Mouse (Mus musculus) retina, adult 2 months (tissue): ENCODE measurements at regions not wholly inside any gene's neighbourhood (a gene's known extent, or its start where the extent isn't known, plus 50 kb on each side); places are given as distances from the start of the nearest gene placed in this dataset.

ENCODE experiments used
- DNase-seq: peaks from one replicate; pipeline ENCODE4 v3.0.0-alpha.2; 2012; ENCODE audit warnings: low read depth, low spot score

DNA sequence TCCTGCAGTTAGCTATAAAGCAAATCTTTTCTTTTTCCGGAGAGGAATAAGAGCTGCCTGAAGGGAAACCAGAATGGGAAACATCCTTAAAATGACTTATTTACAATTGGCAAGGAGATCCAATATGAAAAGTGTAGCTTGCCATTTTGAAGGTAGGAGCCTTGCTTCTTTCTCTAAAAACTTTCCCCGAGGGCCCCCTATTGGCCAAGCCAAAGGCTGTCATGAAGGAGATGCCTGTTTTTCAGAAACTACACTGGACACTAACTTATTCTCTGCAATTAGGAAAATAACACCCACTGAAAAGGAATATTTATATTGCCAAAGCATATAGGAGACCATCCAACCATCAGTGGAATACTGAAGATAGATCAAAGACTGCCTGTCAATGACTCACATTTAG is 312.8 kb upstream of the Thrb start:
- DNase-seq: no peak

- no peak for DNase-seq
Observed at GRCm38 (mm10) chr14:17352324-17353037, 307.6 kb upstream of the Thrb start.

DNA sequence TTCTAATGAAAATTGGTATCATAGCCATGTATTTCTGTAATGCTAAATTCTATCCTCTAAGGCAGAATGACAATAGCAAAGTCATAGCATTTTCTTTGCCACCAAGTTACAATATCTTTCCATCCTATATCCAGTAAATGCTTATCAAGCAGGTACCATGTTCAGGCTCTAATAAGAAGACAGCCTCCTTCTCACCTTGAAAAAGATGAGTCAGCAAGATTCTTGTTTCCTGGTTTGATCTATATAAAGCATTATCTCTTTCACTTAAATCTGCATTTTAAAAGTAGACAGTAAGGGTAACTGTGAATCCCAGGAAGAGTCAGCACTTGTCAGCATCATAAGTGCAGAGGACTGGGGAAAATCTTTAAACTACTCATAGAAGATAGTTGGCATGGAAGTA is 298.2 kb upstream of the Thrb start:
- DNase-seq: no peak

DNA sequence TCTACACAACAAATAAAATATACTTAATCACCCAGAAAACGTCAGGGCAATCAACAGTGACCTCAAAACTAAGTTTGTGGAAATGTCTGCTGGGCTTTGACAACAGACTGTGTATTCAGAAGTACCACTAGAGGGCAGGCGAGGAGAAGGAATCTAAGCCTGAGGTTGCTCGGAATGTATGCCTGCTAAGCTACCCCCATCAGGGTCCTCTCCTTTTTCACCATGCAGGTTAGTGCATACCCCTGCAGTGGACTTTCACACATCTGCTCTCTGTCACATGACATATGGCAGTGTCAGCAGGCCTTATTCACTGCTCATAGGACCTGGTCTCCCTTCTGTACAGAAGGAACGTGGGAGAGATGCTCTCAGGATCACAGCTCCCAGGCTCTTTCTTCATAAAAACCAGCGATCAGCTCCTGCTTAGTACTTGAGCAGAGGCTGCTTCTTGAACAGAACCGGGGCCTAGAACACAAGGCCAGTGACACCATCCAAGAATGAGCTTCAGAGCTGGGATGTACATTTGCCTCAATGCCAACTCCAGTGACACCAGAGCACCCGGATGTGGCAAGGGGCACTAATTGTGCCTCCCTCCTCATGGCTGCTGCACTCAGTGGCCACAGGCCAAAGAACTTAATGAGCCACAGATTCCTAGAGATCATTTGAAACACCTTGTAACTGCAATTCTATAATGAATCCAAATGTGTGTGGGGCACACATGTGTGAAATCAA is 257.1 kb upstream of the Thrb start:
- DNase-seq: peak; percentile 61

DNA sequence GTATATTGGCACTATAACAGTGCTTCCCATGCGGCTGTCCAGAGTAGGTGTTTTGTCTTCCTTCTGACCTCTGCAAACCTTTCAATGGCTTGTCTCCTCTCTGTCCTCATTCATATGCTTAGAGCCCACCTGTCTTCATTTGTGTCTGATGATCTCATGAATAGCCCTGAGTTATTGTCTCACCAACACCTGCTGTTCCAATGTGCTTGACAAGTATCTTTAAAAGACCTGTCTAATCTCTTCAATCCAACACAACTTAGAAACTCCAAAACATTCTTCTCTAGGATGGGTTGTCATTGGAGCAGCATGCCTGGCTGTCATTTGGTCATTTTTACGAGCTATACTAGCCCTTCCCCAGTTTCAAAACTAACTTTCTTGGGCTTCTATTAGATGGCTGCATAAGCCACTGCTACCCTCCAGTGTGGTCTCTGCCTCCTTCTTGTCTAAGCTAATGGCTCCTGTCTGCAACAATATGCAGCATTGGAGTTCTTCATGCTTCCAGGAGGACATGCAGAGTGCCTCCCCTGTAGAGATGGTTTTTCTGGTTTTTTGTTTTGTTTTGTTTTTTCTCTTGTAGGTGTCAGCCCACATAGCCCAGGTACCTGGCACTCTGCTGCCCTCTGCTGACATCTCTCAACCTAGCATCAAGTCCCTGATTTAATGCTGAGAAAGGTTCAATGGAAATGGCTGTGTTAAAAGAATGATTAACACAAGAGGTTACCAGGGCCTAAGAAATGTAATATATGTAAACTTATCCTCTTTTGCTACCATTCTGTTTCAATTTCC is 254.3 kb upstream of the Thrb start:
- DNase-seq: peak; percentile 41

DNA sequence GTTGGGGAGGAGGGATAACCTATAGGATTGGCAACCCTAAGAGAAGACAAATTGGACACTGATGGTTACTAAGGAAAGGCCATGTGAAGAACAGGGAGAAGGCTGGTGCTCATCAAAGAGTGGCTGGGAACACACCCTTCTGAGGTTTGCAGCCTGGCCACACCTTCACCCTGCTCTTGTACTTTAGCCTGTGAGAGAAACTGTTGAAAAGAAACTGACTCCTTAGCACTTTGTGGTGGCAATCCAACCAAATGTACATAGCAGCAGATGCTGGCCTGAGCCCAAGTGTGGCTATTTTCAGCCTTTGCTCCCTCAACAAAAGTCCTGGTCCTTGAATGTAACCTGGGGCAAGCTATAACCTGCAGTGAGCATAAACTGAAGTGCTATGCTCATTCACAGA is 253.2 kb upstream of the Thrb start:
- no peak for DNase-seq

GRCm38 (mm10) chr14:17408343-17408742 is 251.7 kb upstream of the Thrb start:
- DNase-seq: no peak

DNA sequence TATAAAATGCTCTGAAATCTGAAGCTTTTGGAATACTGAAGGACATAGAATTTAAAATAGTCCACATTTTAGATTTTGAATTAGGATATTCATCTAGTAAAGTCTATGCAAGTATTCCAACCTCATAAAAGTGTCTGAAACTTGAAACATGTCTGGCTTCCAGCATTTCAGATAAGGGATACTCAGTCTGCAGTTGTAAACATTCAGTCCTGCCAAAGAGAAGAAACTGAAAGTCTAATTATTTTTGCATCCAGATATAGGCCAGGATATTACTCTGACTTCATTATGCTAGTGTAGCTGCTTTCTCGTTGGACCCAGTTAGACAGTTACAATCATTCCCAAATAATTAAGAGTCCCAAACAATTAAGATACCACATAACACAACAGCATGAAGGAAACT is 251.2 kb upstream of the Thrb start:
- no peak for DNase-seq

DNA sequence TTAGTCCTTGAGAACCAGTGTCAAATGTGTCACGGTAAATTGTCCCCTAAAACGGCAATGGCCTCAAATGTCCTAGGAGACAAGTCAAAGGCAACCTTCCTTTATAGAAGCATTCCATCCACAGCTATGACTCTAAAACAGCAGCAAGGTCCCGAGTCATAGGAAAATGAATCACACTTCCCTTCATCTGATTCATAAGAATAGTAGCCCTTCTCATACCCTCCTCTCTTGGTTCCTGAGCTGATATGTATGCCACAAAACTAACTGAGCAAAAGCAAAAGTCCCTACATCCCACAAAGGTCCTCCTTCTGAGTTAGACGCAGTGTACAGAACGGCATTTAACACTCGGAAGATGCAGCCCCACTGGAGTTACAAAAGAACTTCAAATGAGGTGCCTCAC is 250.6 kb upstream of the Thrb start:
- DNase-seq: no peak

- DNase-seq: no peak
Observed at GRCm38 (mm10) chr14:17410752-17411151, 249.3 kb upstream of the Thrb start.

- no peak for DNase-seq
Observed at GRCm38 (mm10) chr14:17411299-17411698, 248.8 kb upstream of the Thrb start.

DNA sequence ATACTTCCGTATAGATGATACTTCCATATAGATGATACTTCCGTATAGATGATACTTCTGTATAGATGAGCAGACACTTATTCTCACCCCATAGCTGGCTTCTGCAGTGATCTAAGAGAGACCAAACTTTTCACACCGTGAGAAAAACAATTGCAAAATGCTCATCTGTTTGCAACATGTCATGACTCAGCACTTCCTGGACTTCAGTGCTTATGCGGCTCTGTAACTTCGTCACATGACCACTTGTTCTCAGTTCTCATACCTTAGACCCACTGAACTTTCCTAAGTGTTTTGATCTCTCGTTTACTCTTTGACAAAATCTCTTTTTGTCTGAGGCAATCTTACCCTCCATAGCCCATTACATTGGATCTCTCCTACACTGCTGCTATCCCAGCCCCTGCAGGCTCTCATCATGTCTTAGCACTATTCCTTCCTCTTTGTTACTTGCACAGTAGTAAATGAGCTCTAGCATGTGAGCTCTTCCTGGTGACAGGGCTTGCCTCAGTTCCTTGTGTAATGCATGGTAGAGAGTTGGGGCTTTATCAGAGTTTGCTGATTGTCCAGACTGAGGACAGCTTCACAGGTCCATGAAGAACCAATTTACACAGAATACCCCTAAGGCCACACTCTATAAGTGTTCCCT is 245.7 kb upstream of the Thrb start:
- no peak for DNase-seq

- DNase-seq: no peak
Observed at GRCm38 (mm10) chr14:17427751-17428150, 232.3 kb upstream of the Thrb start.

DNA sequence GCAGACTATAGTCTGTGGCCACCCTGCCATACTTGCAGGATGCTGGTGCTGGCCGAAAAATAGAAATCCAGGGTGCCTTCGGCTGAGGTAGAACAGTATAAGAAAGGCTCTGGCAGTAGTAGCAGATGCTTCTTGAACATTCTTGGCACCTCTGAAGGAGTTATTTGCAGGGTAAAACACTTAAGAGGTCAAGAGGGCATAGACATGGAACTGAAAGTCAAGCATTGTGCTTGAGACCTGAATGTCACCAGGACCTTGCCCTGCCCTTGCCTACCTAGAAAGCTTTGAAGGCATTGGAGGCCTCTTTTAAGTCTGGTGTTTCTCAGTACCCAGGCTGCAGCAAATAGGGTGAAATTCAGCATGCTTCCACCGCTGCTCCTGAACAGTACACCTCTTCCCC is 230.9 kb upstream of the Thrb start:
- no peak for DNase-seq

GRCm38 (mm10) chr14:17433346-17433745 is 226.7 kb upstream of the Thrb start:
- DNase-seq: no peak

DNA sequence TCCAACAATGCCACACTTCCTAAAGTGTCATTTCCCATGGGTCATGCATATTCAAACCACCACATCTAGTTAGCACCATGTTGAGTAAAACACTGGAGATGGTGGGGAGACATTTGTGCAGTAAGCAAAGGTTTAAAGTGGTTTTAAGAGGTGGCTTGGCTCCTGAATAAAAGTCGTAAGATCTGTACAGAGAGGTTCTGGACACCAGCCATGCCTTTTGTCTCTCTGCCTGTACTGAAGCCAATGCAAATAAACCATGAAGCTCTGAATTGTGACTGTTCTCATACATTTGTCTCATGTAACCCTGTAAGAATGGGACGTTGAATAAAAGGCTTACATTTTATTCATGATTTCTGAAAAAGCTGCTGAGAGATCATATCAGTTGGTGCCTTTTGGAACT is 202.1 kb upstream of the Thrb start:
- no peak for DNase-seq

DNA sequence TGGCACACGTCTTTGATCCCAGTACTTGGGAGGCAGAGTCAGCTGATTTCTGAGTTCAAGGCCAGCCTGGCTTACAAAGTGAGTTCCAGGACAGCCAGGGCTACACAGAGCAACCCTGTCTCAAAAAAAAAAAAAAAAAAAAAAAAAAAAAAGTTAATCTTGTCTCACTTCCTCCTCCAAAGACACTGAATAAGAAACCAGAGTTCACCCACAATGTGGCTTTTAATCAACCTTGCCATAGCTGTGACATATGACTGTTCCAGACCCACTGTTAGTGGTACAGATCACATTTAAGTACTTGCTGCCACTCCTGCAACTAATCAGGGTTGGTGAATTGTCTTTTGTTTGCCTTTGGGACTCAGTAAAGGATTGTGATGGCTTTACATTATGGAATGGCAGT is 181.1 kb upstream of the Thrb start:
- no peak for DNase-seq

DNA sequence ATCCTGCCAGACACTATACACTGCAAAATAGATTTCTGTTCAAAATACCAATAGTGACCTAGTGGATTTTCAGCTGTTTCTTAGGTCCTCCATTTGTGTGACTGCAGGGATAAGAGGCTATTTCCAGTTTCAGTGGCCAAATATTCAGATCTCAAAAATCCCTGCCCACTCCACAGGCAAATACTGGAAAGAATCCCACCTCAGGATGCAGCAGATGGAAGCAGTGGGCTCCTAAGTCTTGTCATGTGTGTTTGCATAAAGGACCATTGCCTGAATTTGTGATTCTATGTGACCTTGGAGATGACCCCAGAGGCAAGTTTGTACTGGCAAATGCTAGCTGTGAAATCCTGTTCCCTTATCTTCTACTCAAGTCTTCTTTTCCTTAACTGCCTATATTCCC is 175.2 kb upstream of the Thrb start:
- DNase-seq: no peak

GRCm38 (mm10) chr14:17513756-17514155 is 146.3 kb upstream of the Thrb start:
- DNase-seq: no peak

GRCm38 (mm10) chr14:17522696-17523095 is 137.4 kb upstream of the Thrb start:
- DNase-seq: no peak

DNA sequence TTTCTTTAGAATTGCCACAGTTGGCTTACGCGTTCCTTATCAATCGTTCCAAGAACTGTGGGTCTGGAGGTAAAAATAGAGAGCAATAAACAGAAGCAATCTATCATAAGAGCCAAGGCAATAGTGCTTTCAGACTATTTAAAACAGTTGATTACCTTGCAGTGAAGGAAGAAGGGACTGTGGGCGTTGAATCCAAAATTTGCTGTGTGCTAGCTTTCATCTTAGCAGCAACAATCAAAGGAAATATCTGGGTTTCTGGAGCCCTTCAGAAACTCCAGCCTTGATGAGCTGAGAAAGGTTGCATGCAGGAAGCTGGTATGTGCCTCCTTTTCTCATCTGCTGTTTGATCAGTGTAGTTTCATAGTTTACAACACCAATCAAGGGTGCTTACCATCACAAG is 136.1 kb upstream of the Thrb start:
- DNase-seq: no peak

GRCm38 (mm10) chr14:17539322-17539721 is 120.7 kb upstream of the Thrb start:
- no peak for DNase-seq
